Mouse (Mus musculus): ENCODE results near the gene Atp12a.

Atp12a gene

GRCm38 (mm10) chr14:56364711-56365237, at the start of gene Atp12a:
Gene Atp12a, plus strand, starts transcription at chr14:56365068.
- no peak for DNase-seq (ENCODE audit: low read depth, low spot score)
- H3K27me3 ChIP-seq (ENCODE audit: control insufficient read depth, insufficient read depth, low read length, poor library complexity, severe bottlenecking): no peaks in the 10 kb centered on the region
- no peaks in the 10 kb centered on the region for H3K36me3 ChIP-seq (ENCODE audit: control insufficient read depth, insufficient read depth, low read length, poor library complexity, severe bottlenecking)

DNA sequence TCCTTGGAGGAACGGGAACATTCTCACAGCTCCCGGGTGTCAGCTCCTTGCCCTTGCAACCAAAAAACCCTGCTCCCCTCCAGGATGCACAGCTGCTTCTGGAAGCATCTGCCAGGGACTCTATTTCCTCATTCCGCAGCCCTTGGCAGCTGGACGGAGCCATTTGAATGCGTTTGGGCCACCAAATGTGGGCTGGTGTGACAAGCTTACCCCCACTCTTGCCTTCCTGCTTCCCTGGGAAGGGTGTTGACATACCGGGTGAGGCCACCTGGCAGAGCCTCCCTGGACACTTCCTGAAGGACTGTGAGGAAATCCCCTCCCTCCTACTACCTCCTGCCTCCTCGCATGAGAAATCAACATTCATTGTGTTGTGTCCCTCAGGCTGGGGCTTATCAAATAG, 49.3 kb upstream of the Atp12a start:
- H3K36me3 ChIP-seq (ENCODE audit: control insufficient read depth, insufficient read depth, low read length, poor library complexity, severe bottlenecking): no peaks in the 10 kb centered on the region
- H3K27me3 ChIP-seq (ENCODE audit: control insufficient read depth, insufficient read depth, low read length, poor library complexity, severe bottlenecking): no peaks in the 10 kb centered on the region
- no peak for DNase-seq (ENCODE audit: low read depth, low spot score)

- no peaks in the 10 kb centered on the region for H3K36me3 ChIP-seq (ENCODE audit: control insufficient read depth, insufficient read depth, low read length, poor library complexity, severe bottlenecking)
- DNase-seq (ENCODE audit: low read depth, low spot score): no peak
- H3K27me3 ChIP-seq (ENCODE audit: control insufficient read depth, insufficient read depth, low read length, poor library complexity, severe bottlenecking): no peaks in the 10 kb centered on the region
Observed at GRCm38 (mm10) chr14:56316333-56316732, 48.5 kb upstream of the Atp12a start.

DNA sequence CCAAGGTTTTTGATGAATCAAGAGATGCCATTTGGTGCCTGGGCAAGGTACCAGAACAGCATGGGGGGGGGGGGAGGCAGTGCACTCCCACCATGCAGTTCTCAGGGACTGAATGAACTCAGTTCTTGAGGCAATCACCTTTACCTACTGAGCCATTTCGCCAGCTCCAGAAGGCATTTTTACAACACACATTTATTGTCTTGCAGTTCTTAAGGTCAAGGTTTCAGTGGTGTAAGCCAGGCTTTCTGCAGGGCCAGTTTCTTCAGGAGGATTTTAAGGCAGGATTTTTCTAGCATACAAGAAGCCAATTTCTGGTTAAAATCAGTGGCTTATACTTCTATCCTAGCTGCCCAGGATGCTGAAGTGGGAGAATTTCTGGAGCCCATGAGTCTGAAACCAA, 41.9 kb upstream of the Atp12a start:
- DNase-seq (ENCODE audit: low read depth, low spot score): no peak
- Histone ChIP-seq H3K27me3 (ENCODE audit: control insufficient read depth, insufficient read depth, low read length, poor library complexity, severe bottlenecking) (no peaks in the 10 kb centered on the region), H3K36me3 (ENCODE audit: control insufficient read depth, insufficient read depth, low read length, poor library complexity, severe bottlenecking) (no peaks in the 10 kb centered on the region)

GRCm38 (mm10) chr14:56325038-56325437, 39.8 kb upstream of the Atp12a start:
- DNase-seq (ENCODE audit: low read depth, low spot score): no peak

DNA sequence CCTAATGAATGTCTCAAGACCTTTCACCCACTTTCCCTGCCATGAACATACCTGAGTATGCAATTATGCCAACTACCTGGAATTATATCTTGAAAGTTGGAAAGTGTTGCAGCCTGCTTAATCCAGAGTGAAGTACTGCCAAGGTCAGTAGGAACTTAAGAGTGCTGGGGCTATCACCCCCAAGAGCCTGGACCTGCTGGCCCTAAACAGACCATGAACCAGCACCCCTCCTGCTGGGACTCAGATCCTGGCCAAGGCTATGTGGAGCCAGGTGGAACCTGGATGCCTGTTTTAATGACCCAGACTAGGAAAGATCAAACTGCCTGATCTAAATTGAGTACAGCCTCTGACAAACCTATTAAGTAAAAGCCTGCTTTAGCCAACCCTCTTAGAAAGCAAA, 31.2 kb upstream of the Atp12a start:
- Histone ChIP-seq H3K36me3 (ENCODE audit: control insufficient read depth, insufficient read depth, low read length, poor library complexity, severe bottlenecking) (no peaks in the 10 kb centered on the region), H3K27me3 (ENCODE audit: control insufficient read depth, insufficient read depth, low read length, poor library complexity, severe bottlenecking) (no peaks in the 10 kb centered on the region)
- no peak for DNase-seq (ENCODE audit: low read depth, low spot score)

More at GRCm38 (mm10) chr14:56325038-56325437, 39.8 kb upstream of the Atp12a start:
- no peaks in the 10 kb centered on the region for H3K27me3 ChIP-seq (ENCODE audit: control insufficient read depth, insufficient read depth, low read length, poor library complexity, severe bottlenecking)
- no peaks in the 10 kb centered on the region for H3K36me3 ChIP-seq (ENCODE audit: control insufficient read depth, insufficient read depth, low read length, poor library complexity, severe bottlenecking)

DNA sequence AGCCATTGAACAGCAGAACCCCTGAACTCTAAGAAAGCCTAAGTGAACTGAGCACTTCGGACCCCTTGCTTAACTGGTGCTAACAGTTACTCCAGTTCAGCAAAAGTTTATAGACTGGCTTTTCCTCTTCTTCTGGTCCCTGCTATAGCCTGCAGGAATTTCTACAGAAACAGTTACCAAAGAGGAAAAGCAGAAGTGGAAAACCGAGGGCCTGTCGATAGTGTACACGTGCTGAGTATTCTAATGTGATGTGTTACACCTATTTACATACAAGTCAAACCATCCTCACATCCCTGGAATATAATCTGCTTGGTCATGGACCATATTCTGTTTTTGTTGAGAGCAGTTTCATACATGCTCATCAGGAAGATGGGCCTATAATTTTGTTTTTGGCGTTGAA, 30.4 kb upstream of the Atp12a start:
- no peaks in the 10 kb centered on the region for H3K36me3 ChIP-seq (ENCODE audit: control insufficient read depth, insufficient read depth, low read length, poor library complexity, severe bottlenecking)
- DNase-seq (ENCODE audit: low read depth, low spot score): no peak
- no peaks in the 10 kb centered on the region for H3K27me3 ChIP-seq (ENCODE audit: control insufficient read depth, insufficient read depth, low read length, poor library complexity, severe bottlenecking)

DNA sequence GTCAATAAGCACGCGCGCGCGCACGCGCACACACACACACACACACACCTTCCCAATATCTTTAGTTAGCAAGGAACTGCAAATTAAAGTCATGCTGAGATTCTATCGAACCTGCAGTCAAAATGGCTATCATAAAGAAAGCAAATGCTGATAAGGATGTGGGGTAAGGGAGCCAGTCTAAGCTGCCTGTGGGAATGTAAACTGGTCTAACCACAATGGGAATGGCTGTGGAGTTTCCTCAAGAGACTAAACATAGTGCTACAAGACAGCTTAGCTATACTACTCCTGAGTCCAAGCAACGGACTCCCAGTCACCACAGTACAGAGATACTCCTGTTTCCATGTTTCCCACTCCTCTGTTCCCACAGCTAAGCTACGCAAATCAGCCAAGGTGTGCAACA, 28.8 kb upstream of the Atp12a start:
- no peaks in the 10 kb centered on the region for H3K27me3 ChIP-seq (ENCODE audit: control insufficient read depth, insufficient read depth, low read length, poor library complexity, severe bottlenecking)
- H3K36me3 ChIP-seq (ENCODE audit: control insufficient read depth, insufficient read depth, low read length, poor library complexity, severe bottlenecking): no peaks in the 10 kb centered on the region
- no peak for DNase-seq (ENCODE audit: low read depth, low spot score)

DNA sequence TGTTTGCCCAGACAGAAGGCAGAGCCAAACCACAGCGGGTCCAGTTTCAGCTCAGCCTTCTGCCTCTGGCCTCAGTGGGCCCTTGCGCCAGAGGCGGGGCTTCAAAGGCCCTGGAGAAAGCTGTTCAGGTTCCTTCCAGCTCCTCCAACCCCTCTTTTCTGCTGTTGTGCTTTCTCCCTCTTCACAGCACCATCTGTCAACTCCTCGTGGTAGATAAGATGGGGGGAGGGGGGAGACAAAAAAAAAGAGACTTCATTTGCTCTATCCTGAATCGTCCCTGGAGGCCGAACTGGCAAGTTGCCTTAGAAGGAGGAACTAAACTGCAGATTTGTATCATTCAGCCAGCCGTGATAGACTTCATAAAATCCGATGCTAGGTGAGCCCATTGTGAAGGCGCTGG, 27.8 kb upstream of the Atp12a start:
- Histone ChIP-seq H3K27me3 (ENCODE audit: control insufficient read depth, insufficient read depth, low read length, poor library complexity, severe bottlenecking) (no peaks in the 10 kb centered on the region), H3K36me3 (ENCODE audit: control insufficient read depth, insufficient read depth, low read length, poor library complexity, severe bottlenecking) (no peaks in the 10 kb centered on the region)
- no peak for DNase-seq (ENCODE audit: low read depth, low spot score)

- no peak for DNase-seq (ENCODE audit: low read depth, low spot score)
Observed at GRCm38 (mm10) chr14:56337696-56338095, 27.2 kb upstream of the Atp12a start.

GRCm38 (mm10) chr14:56338882-56339442, 25.9 kb upstream of the Atp12a start:
- Histone ChIP-seq H3K36me3 (ENCODE audit: control insufficient read depth, insufficient read depth, low read length, poor library complexity, severe bottlenecking) (no peaks in the 10 kb centered on the region), H3K27me3 (ENCODE audit: control insufficient read depth, insufficient read depth, low read length, poor library complexity, severe bottlenecking) (no peaks in the 10 kb centered on the region)
- no peak for DNase-seq (ENCODE audit: low read depth, low spot score)

More at GRCm38 (mm10) chr14:56337696-56338095, 27.2 kb upstream of the Atp12a start:
- no peaks in the 10 kb centered on the region for H3K27me3 ChIP-seq (ENCODE audit: control insufficient read depth, insufficient read depth, low read length, poor library complexity, severe bottlenecking)
- no peaks in the 10 kb centered on the region for H3K36me3 ChIP-seq (ENCODE audit: control insufficient read depth, insufficient read depth, low read length, poor library complexity, severe bottlenecking)

GRCm38 (mm10) chr14:56348704-56349103, 16.2 kb upstream of the Atp12a start:
- H3K27me3 ChIP-seq (ENCODE audit: control insufficient read depth, insufficient read depth, low read length, poor library complexity, severe bottlenecking): no peaks in the 10 kb centered on the region
- H3K36me3 ChIP-seq (ENCODE audit: control insufficient read depth, insufficient read depth, low read length, poor library complexity, severe bottlenecking): no peaks in the 10 kb centered on the region
- no peak for DNase-seq (ENCODE audit: low read depth, low spot score)

- Histone ChIP-seq H3K36me3 (ENCODE audit: control insufficient read depth, insufficient read depth, low read length, poor library complexity, severe bottlenecking) (no peaks in the 10 kb centered on the region), H3K27me3 (ENCODE audit: control insufficient read depth, insufficient read depth, low read length, poor library complexity, severe bottlenecking) (no peaks in the 10 kb centered on the region)
- no peak for DNase-seq (ENCODE audit: low read depth, low spot score)
Observed at GRCm38 (mm10) chr14:56349541-56349940, 15.3 kb upstream of the Atp12a start.

DNA sequence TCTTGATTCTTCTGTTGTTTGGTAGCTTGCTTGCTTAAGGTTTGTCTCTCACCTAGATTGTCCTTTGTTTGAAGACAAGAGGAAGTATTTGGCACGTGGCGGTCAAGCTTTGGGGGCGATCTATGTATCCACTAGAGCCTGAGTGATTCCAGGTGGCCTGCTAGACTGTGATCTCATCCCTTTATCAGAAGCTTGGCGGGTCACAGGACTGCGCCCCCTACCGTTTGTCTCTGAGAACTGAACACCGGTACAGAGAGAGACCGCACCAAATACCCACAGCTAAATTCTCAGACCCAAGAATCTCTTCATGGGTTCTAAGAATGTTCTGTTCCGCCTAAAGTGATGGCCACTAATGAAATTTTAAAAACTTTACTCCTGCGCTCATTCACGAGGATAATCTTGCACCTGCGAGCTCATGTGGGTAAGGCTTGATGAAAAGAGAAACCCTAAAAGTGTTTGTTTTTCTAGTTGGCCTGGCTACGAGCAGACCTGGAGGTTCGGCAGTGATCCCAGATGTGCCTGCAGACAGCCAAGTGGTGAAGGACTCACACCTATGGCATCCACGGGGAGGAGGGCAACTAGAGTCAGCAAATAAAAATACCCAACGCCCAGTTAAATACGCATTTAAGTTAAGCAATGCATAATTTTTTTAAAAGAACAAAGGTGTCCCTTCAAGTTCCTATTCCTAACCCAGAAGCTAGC, 12.8 kb upstream of the Atp12a start:
- H3K36me3 ChIP-seq (ENCODE audit: control insufficient read depth, insufficient read depth, low read length, poor library complexity, severe bottlenecking): no peaks in the 10 kb centered on the region
- peak; percentile 8 for DNase-seq (ENCODE audit: low read depth, low spot score)

GRCm38 (mm10) chr14:56354803-56355202, 10.1 kb upstream of the Atp12a start:
- Histone ChIP-seq H3K36me3 (ENCODE audit: control insufficient read depth, insufficient read depth, low read length, poor library complexity, severe bottlenecking) (no peaks in the 10 kb centered on the region), H3K27me3 (ENCODE audit: control insufficient read depth, insufficient read depth, low read length, poor library complexity, severe bottlenecking) (no peaks in the 10 kb centered on the region)
- no peak for DNase-seq (ENCODE audit: low read depth, low spot score)

More for the DNA sequence above, 12.8 kb upstream of the Atp12a start:
- no peaks in the 10 kb centered on the region for H3K27me3 ChIP-seq (ENCODE audit: control insufficient read depth, insufficient read depth, low read length, poor library complexity, severe bottlenecking)
